Mouse (Mus musculus): Measurements from ENCODE around the gene Fen1. TPM values are rescaled to one million over a fixed set of nuclear protein-coding genes. Genes with fewer than 3 reads are reported as not detected.

The Fen1 gene
- 30.4 and 32.9 TPM in 2 replicates for polyA plus RNA-seq (2012; rRNA removed)

DNA sequence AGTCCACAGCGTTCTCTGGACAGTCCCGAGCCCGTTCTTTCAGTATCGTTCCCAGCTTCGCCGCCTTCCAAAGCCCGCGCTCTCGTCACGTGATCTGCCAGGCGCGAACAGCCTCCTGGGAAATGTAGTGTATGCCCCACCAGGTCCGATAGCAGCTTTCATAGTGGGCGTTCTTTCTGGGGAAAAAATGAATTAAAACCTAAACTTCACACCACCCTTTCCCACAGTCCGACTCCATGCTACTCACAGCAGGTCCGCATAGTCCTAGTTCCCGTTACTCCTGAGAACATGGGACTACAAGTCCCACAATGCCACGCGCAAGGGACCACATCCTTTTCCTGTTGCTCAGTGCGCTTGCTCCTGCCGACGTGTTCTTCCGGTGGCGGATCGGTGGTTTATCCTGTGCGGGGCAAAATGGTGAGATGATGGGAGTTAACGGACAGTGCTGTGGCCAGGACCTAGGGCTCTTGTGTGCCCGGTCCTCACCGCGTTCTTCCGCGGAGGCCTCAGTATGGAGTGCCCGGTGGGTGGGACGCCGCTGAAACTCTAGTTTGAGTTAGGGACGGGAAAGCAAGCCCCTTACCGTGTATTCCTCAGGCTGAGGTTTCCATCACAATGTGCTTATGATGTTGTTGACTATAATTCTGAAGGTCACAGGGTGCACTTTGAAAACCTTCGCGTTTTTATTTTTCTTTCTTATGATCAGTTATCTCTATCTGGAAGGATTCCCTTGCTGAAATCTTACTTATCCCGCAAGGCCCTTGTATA, at the start of gene Fen1, which contains the start of gene Tmem258:
Fen1 (minus strand) TSS at position 322 of the 768 bp plus-strand sequence.
Tmem258 (plus strand) TSS at position 167 of the 768 bp plus-strand sequence.

DNA sequence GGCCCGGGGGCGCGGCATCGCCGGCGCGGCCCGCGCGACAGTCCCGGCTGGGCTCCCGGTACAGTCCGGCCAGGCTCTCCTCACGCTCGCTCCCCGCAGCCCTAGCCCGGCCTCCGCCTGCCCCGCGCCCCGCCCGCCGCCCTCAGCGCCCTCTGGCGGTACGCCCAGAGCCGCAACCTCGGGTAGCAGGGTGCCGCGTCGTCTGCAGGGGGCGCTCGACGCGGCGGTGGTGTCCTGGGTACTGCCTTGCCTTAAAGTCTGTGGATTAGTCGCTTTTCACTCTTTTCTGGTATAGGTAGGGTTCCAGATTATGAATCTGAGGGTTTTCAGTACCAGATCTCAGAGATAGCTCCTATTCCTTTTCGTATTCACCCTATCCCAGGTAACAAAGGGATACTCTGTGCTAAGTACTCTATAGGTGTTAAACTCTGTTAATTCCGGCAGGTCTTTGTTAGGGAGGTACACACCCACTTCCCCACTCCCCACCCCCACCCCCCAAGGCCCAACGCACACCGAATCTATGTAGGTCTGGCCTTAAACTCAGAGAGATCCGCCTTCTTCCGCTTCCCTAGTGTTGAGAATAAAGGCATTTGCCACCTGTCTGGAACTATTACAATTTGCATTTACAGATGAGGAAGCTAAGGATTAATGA, 36.8 kb upstream of the Fen1 start, which contains the start of gene Myrf:
Myrf (minus strand) TSS at position 95 of the 652 bp plus-strand sequence.

DNA sequence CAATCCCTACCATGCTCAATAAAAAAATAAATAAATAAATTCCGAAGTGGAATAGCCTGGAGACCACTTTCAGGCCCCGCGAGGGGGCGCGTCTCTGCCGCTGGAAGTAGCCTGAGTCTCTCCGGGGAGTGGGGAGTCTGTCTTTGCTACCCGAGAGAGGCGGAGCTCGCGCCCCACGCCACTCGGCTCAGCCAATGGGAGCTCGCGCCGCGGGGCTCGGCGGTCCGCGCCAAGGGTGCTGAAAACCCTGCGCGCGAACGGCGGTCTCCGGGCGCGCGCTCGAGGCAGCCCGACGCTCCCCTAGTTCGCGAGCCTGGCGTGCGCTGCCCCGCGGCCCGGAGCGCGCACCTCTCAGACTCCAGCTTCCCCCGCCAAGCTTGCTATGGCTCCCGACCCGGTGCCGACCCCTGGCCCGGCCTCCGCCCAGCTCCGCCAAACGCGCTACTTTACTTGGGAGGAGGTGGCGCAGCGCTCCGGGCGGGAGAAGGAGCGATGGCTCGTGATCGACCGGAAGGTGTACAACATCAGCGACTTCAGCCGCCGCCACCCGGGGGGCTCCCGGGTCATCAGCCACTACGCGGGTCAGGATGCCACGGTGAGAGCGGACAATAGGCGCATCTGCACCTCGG, 21.2 kb downstream of the Fen1 start, which contains the start of gene Fads1:
Fads1 (plus strand) TSS at position 219 of the 629 bp plus-strand sequence.

Other genes with a start within 250 kb of the Fen1 start
- 1,260 and 1,453 TPM in 2 replicates for gene Fth1, start 223.6 kb downstream of the Fen1 start, polyA plus RNA-seq (2012; rRNA removed)
- gene Best1, start 202.5 kb downstream of the Fen1 start, polyA plus RNA-seq (2012; rRNA removed): 0.02 and 0.07 TPM in 2 replicates
- gene Rab3il1, start 202.5 kb downstream of the Fen1 start, polyA plus RNA-seq (2012; rRNA removed): 55.4 and 66.1 TPM in 2 replicates
- 7.6 and 8.8 TPM in 2 replicates for gene Fads3, start 162.6 kb downstream of the Fen1 start, polyA plus RNA-seq (2012; rRNA removed)
- gene Fads2, start 102.4 kb downstream of the Fen1 start, polyA plus RNA-seq (2012; rRNA removed): 83.2 and 157 TPM in 2 replicates
- gene Fads1, start 21.3 kb downstream of the Fen1 start, polyA plus RNA-seq (2012; rRNA removed): 57.9 and 75.8 TPM in 2 replicates
- 79.7 and 88.9 TPM in 2 replicates for gene Tmem258, start 155 bp downstream of the Fen1 start, polyA plus RNA-seq (2012; rRNA removed)
- gene Myrf, start 36.6 kb upstream of the Fen1 start, polyA plus RNA-seq (2012; rRNA removed): 4.6 and 6.9 TPM in 2 replicates
- gene Dagla, start 100.7 kb upstream of the Fen1 start, polyA plus RNA-seq (2012; rRNA removed): 0.37 and 0.38 TPM in 2 replicates
- 0.14 and 0.20 TPM in 2 replicates for gene Syt7, start 184.9 kb upstream of the Fen1 start, polyA plus RNA-seq (2012; rRNA removed)

All from liver, embryonic 18 days (tissue).